Mouse (Mus musculus): Measurements from ENCODE around the gene Rbbp7. TPM values are rescaled to one million over a fixed set of nuclear protein-coding genes. Genes with fewer than 3 reads are reported as not detected.
A peak's percentile ranks its signal among the peaks of the same experiment; 100 is the strongest.

The Rbbp7 gene
- polyA plus RNA-seq (2015; fragmentation: Nextera tagmentation; extraction: Ambion mirVana), result 440 and 467 TPM in 2 replicates

- 30% methylated on average over 89 of the region's 100 CpGs for WGBS
- Histone ChIP-seq H3K4me1 (replicated peaks; ENCODE audit: insufficient read depth, low read length) (no peaks in the 10 kb centered on the region), H3K36me3 (ENCODE audit: insufficient read depth, low read length) (no peaks in the 10 kb centered on the region), H3K9me3 (replicated peaks; ENCODE audit: low read length) (no peaks in the 10 kb centered on the region), H3K9ac (ENCODE audit: low read depth, low read length) (peak within 1 kb of the TSS; percentile 85), H3K27me3 (ENCODE audit: insufficient read depth, low read length) (no peaks in the 10 kb centered on the region), H3K4me2 (ENCODE audit: low read length) (peak within 1 kb of the TSS; percentile 45), H3K27ac (peak within 1 kb of the TSS; percentile 99), H3K4me3 (replicated peaks; ENCODE audit: low read depth, low read length) (peak within 1 kb of the TSS; percentile 66)
- no peak for TF ChIP-seq CTCF (IDR thresholded peaks at IDR 0.05; ENCODE audit: low read depth)
- DNase-seq (ENCODE audit: low spot score) (peak; percentile 95), ATAC-seq (replicated peaks; ENCODE audit: low FRiP score, low read depth) (peak; percentile 97)
Observed at GRCm38 (mm10) chrX:162760115-162760942, at the start of gene Rbbp7. Gene Rbbp7 (plus strand): TSS chrX:162760402.

- DNase-seq (ENCODE audit: low spot score), result peak; percentile 57
- Histone ChIP-seq H3K9ac (ENCODE audit: low read depth, low read length) (no peak overlapping the region), H3K4me2 (ENCODE audit: low read length) (no peak overlapping the region), H3K27ac (no peak overlapping the region), H3K4me1 (replicated peaks; ENCODE audit: insufficient read depth, low read length) (no peaks in the 10 kb centered on the region), H3K9me3 (replicated peaks; ENCODE audit: low read length) (no peaks in the 10 kb centered on the region), H3K36me3 (ENCODE audit: insufficient read depth, low read length) (no peaks in the 10 kb centered on the region), H3K4me3 (replicated peaks; ENCODE audit: low read depth, low read length) (no peak overlapping the region), H3K27me3 (ENCODE audit: insufficient read depth, low read length) (no peaks in the 10 kb centered on the region)
- 37% methylated on average over 5 of the region's 5 CpGs for WGBS
- peak; percentile 68 for TF ChIP-seq CTCF (IDR thresholded peaks at IDR 0.05; ENCODE audit: low read depth)
- ATAC-seq (replicated peaks; ENCODE audit: low FRiP score, low read depth), result no peak
Observed at GRCm38 (mm10) chrX:162717837-162718236, 42.4 kb upstream of the Rbbp7 start.

- ATAC-seq (replicated peaks; ENCODE audit: low FRiP score, low read depth), result no peak
- Histone ChIP-seq H3K4me2 (ENCODE audit: low read length) (no peak overlapping the region), H3K27me3 (ENCODE audit: insufficient read depth, low read length) (no peaks in the 10 kb centered on the region), H3K9ac (ENCODE audit: low read depth, low read length) (no peak overlapping the region), H3K9me3 (replicated peaks; ENCODE audit: low read length) (no peaks in the 10 kb centered on the region), H3K4me3 (replicated peaks; ENCODE audit: low read depth, low read length) (no peak overlapping the region), H3K36me3 (ENCODE audit: insufficient read depth, low read length) (no peaks in the 10 kb centered on the region), H3K4me1 (replicated peaks; ENCODE audit: insufficient read depth, low read length) (no peaks in the 10 kb centered on the region), H3K27ac (no peak overlapping the region)
- peak; percentile 39 for DNase-seq (ENCODE audit: low spot score)
- 57% methylated on average over 2 of the region's 2 CpGs for WGBS
- TF ChIP-seq CTCF (IDR thresholded peaks at IDR 0.05; ENCODE audit: low read depth), result peak; percentile 75
Observed at GRCm38 (mm10) chrX:162719615-162720014, 40.6 kb upstream of the Rbbp7 start.

GRCm38 (mm10) chrX:162727367-162727777 is 32.8 kb upstream of the Rbbp7 start:
- 45% methylated on average over 13 of the region's 13 CpGs for WGBS
- H3K4me2 ChIP-seq (ENCODE audit: low read length), result no peak overlapping the region
- H3K4me3 ChIP-seq (replicated peaks; ENCODE audit: low read depth, low read length), result no peak overlapping the region
- no peaks in the 10 kb centered on the region for H3K36me3 ChIP-seq (ENCODE audit: insufficient read depth, low read length)
- no peaks in the 10 kb centered on the region for H3K4me1 ChIP-seq (replicated peaks; ENCODE audit: insufficient read depth, low read length)
- no peak for TF ChIP-seq CTCF (IDR thresholded peaks at IDR 0.05; ENCODE audit: low read depth)
- peak; percentile 8 for DNase-seq (ENCODE audit: low spot score)
- H3K9me3 ChIP-seq (replicated peaks; ENCODE audit: low read length), result no peaks in the 10 kb centered on the region
- 0 out of 2 replicates have a peak overlapping the region, but pooled peaks have one; percentile 13 for H3K27ac ChIP-seq
- H3K9ac ChIP-seq (ENCODE audit: low read depth, low read length), result no peak overlapping the region
- H3K27me3 ChIP-seq (ENCODE audit: insufficient read depth, low read length), result no peaks in the 10 kb centered on the region
- ATAC-seq (replicated peaks; ENCODE audit: low FRiP score, low read depth), result 0 out of 2 replicates have a peak, but pooled peaks have one; percentile 25

- no peak overlapping the region for H3K27ac ChIP-seq
- peak; percentile 7 for DNase-seq (ENCODE audit: low spot score)
- no peaks in the 10 kb centered on the region for H3K36me3 ChIP-seq (ENCODE audit: insufficient read depth, low read length)
- H3K4me2 ChIP-seq (ENCODE audit: low read length), result no peak overlapping the region
- WGBS, result 51% methylated on average over 9 of the region's 9 CpGs
- H3K4me3 ChIP-seq (replicated peaks; ENCODE audit: low read depth, low read length), result no peak overlapping the region
- no peak for TF ChIP-seq CTCF (IDR thresholded peaks at IDR 0.05; ENCODE audit: low read depth)
- H3K9me3 ChIP-seq (replicated peaks; ENCODE audit: low read length), result no peaks in the 10 kb centered on the region
- H3K9ac ChIP-seq (ENCODE audit: low read depth, low read length), result no peak overlapping the region
- ATAC-seq (replicated peaks; ENCODE audit: low FRiP score, low read depth), result 0 out of 2 replicates have a peak, but pooled peaks have one; percentile 7
- no peaks in the 10 kb centered on the region for H3K27me3 ChIP-seq (ENCODE audit: insufficient read depth, low read length)
- H3K4me1 ChIP-seq (replicated peaks; ENCODE audit: insufficient read depth, low read length), result no peaks in the 10 kb centered on the region
Observed at GRCm38 (mm10) chrX:162727795-162728194, 32.4 kb upstream of the Rbbp7 start.

- WGBS, result 37% methylated on average over 7 of the region's 7 CpGs
- DNase-seq (ENCODE audit: low spot score) (peak; percentile 64), ATAC-seq (replicated peaks; ENCODE audit: low FRiP score, low read depth) (peak; percentile 61; the same call in 1 of the 2 replicates)
- Histone ChIP-seq H3K4me2 (ENCODE audit: low read length) (no peak overlapping the region), H3K4me1 (replicated peaks; ENCODE audit: insufficient read depth, low read length) (no peaks in the 10 kb centered on the region), H3K27ac (no peak overlapping the region), H3K36me3 (ENCODE audit: insufficient read depth, low read length) (no peaks in the 10 kb centered on the region), H3K9me3 (replicated peaks; ENCODE audit: low read length) (no peaks in the 10 kb centered on the region), H3K4me3 (replicated peaks; ENCODE audit: low read depth, low read length) (no peak overlapping the region), H3K27me3 (ENCODE audit: insufficient read depth, low read length) (no peaks in the 10 kb centered on the region), H3K9ac (ENCODE audit: low read depth, low read length) (no peak overlapping the region)
- no peak for TF ChIP-seq CTCF (IDR thresholded peaks at IDR 0.05; ENCODE audit: low read depth)
Observed at GRCm38 (mm10) chrX:162728228-162728627, 32.0 kb upstream of the Rbbp7 start.

Measured in kidney, postnatal 0 days (tissue).